Mouse (Mus musculus) T-helper 2 cell (primary cell): Measurements from ENCODE around the gene Gm19935.

ENCODE experiments used
- in situ Hi-C: fragments of 300-600 bp; cut with MboI, MseI; formaldehyde crosslinking; loops from one replicate; pipeline ENCODE4 v1.15.1; 2025; ENCODE audit warnings: high pct_unique_total_duplicates

Gm19935 gene

DNA sequence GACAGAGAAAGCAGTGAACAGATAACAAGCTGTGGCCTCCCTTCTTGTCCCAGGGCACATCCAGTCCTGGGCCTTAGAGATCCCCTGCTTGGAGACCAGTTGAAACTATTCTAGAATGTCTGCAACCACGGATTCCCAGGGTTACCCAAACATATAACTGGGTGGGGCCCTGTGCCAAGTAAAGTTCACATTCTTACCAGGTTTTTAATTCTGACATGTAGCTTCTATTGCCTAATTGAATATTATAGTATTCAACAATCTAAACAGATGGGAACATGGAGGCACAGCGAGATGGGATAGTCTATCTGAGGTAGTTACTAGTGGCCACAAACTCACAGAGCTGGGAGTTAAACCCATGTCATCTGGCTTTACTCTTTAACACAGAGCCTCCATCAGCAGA is at the start of gene Gm19935:
Gene Gm19935, minus strand, starts transcription at position 101 of the 400 bp plus-strand sequence.
- in situ Hi-C loops = loop anchor here (5.0 kb wide), 1 partner anchor 205 kb away; no protein-coding TSS in a partner anchor

GRCm38 (mm10) chr8:90862038-90862437 is 44.8 kb upstream of the Gm19935 start:
- in situ Hi-C loops = no loop called here

- in situ Hi-C loops = no loop called here
These were observed 44.2 kb upstream of the Gm19935 start for GRCm38 (mm10) chr8:90861266-90861944.

DNA sequence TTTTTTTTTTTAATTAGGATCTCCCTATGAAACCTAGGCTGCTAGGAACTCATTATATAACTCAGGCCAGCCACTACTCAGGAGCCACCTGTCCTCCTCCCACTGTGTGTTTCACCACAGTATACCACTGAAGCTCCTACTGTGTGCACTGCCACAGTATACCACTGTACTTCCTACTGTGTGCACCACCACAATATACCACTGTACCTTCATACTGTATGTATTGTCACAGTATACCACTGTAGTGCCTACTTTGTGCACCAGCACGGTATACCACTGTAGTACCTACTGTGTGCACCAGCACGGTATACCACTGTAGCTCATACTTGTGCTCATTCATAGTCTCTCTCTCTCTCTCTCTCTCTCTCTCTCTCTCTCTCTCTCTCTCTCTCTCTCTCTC is 40.9 kb upstream of the Gm19935 start:
- in situ Hi-C loops = no loop called here

- in situ Hi-C loops = no loop called here
These were observed 39.8 kb upstream of the Gm19935 start for GRCm38 (mm10) chr8:90856952-90857351.

- in situ Hi-C loops = no loop called here
These were observed 39.0 kb upstream of the Gm19935 start for GRCm38 (mm10) chr8:90856171-90856570.

GRCm38 (mm10) chr8:90854671-90855161 is 37.5 kb upstream of the Gm19935 start:
- in situ Hi-C loops = no loop called here

DNA sequence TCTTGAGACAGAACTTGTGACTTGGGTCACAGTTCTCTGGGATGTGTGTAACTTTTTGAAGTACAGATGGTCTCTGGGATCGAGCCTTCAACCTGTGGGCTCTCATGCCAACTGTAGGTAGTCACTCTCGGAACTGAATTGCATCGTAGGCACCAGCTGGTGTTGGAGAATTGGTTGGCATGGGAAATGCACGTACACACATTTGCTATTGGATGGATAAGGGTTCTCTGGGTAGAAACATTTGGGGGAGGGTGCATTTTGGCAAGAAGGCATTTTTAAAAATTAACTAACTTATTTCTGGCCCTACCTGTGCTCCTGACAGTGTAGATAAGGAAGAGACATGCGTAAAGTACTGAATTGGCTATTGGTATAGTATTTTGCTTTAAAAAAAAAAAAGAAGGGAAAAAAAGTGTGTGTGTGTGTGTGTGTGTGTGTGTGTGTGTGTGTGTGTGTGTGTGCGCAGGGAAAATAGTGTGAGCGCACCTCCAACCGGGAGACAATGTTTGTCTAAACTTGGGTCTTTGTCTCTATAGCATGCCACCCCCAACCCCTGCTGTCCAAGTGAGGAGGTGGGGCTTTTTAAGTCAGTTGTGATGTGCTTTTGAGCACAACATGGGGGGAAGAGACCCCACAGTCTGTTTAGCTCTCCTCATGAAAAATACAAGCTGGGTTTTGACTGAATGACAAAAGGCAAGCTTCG is 36.9 kb upstream of the Gm19935 start:
- in situ Hi-C loops = no loop called here

GRCm38 (mm10) chr8:90851544-90851943 is 34.4 kb upstream of the Gm19935 start:
- in situ Hi-C loops = no loop called here

GRCm38 (mm10) chr8:90849462-90850050 is 32.4 kb upstream of the Gm19935 start:
- in situ Hi-C loops = no loop called here

DNA sequence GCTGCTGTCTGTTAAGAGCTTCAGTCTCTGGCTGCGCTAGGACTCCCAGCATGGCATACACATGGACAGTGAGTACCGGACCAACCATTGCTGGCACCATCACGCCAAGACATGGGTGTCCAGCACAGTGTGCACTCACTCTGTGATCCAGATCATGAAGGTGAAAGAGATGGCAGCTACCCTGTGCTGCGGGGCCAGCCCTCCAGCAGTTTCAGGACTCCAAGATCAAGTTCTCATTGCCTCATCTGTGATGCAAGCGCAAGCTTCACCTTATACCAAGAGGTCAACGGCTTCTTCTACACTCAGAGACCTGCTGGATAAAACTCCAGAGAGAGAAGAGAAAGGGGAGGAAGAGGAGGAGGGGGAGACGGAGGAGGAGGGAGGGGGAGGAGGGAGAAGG is 30.8 kb upstream of the Gm19935 start:
- in situ Hi-C loops = no loop called here

GRCm38 (mm10) chr8:90844179-90844967 is 27.2 kb upstream of the Gm19935 start:
- in situ Hi-C loops = no loop called here

DNA sequence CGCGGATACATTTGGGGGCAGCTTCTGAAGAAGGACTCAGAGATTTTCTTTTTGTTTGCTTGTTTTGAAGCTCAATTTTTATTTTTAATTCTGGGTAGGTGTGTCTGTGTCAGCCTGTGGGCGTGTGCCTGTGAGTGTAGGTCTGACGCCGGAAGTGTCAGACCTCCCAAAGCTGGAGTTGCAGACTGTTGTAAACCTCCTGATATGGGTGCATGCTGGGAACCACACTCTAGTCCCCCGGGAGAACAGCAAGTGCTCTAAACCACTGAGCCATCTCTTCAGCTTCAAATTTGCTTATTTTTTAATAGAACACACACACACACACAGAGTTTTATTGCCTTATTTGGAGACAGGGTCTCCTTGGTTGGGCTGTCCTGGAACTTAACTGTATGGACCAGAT is 25.9 kb upstream of the Gm19935 start:
- in situ Hi-C loops = no loop called here

DNA sequence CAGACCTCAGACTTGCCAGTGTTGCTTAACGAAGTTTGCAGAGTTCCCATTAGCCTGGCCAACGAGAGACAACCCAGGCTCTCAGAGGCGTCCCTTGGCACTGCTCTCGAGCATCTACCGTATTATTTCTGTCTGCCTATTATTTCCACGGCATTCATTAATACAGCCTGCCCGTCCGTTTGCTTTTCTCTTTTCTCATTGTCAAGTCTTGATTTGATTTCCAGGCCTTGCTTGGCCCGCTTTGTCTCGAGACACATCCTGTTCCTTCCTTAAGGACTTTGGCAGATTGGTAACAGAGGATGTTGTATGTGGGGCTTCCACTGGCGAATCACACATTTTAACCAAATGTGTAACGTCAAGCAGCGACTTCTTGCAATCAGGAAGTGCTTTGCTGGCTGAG is 24.1 kb upstream of the Gm19935 start:
- in situ Hi-C loops = no loop called here

GRCm38 (mm10) chr8:90839725-90840714 is 22.8 kb upstream of the Gm19935 start:
- in situ Hi-C loops = no loop called here

GRCm38 (mm10) chr8:90837440-90837839 is 20.2 kb upstream of the Gm19935 start:
- in situ Hi-C loops = no loop called here

GRCm38 (mm10) chr8:90834321-90834672 is 17.1 kb upstream of the Gm19935 start:
- in situ Hi-C loops = loop anchor here (5.0 kb wide), 1 partner anchor 33 kb away; no protein-coding TSS in a partner anchor

- in situ Hi-C loops = loop anchor here (5.0 kb wide), 1 partner anchor 34 kb away; no protein-coding TSS in a partner anchor
These were observed 16.6 kb upstream of the Gm19935 start for GRCm38 (mm10) chr8:90833628-90834320.

GRCm38 (mm10) chr8:90832576-90833289 is 15.5 kb upstream of the Gm19935 start:
- in situ Hi-C loops = loop anchor here (5.0 kb wide), 1 partner anchor 35 kb away; no protein-coding TSS in a partner anchor
